Comparison of ENCODE assay signal across 21 mouse cellular contexts in the genomic region with DNA sequence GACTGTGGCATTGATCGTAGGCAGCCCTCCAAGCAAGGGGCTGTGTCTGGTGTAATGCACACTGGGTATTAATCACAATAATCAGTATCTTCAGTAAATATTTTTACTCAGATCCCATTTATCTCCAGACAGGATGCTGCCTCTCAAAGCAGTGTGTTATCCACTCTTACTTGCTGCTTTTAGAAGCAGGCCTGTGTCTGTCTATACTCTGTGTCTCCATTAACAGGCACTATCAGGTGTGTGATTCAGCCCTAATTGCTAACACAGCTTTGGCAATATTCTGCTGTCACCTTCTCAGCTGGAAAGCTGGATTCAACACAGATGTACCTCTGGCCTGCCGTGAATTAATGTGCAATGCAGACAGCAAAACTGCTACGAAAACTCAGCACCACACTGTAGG.
"Had no signal": no experiment of that assay in that cellular context is flagged by ENCODE, and none has a peak within 500 bp of the region (broad histone marks: within the 10 kb centered on the region; RNA-seq: fewer than 3 reads in every experiment).

No protein-coding gene starts in this region.

- H3K27ac ChIP-seq: limb, embryonic 12.5 days; limb, embryonic 15.5 days; liver, embryonic 14.5 days; macrophage; neural tube, embryonic 12.5 days; neural tube, embryonic 15.5 days; stomach, postnatal 0 days had no signal

- H3K9ac ChIP-seq: limb, embryonic 12.5 days; limb, embryonic 15.5 days; liver, embryonic 14.5 days; liver, postnatal 0 days; lung, embryonic 14.5 days; neural tube, embryonic 12.5 days; neural tube, embryonic 15.5 days had no signal

- H3K27me3 ChIP-seq: limb, embryonic 12.5 days; limb, embryonic 15.5 days; neural tube, embryonic 12.5 days; neural tube, embryonic 15.5 days had no signal

- DNase-seq: kidney, adult 9 months; kidney, postnatal 14 days; kidney, postnatal 4 days; left cerebral cortex, postnatal 4 days; liver, postnatal 0 days; right cerebral cortex, adult 18-20 months; right cerebral cortex, postnatal 14 days; right cerebral cortex, postnatal 4 days; thymus, adult 2 months; thymus, postnatal 14 days; thymus, postnatal 4 days had no signal

- H3K4me3 ChIP-seq: limb, embryonic 12.5 days; limb, embryonic 15.5 days; neural tube, embryonic 12.5 days; neural tube, embryonic 15.5 days had no signal

- H3K4me1 ChIP-seq: limb, embryonic 12.5 days; limb, embryonic 15.5 days; neural tube, embryonic 12.5 days; neural tube, embryonic 15.5 days had no signal

- H3K9me3 ChIP-seq: limb, embryonic 12.5 days; limb, embryonic 15.5 days; neural tube, embryonic 12.5 days; neural tube, embryonic 15.5 days had no signal

- H3K4me2 ChIP-seq: limb, embryonic 12.5 days; limb, embryonic 15.5 days; liver, embryonic 11.5 days; lung, embryonic 14.5 days; neural tube, embryonic 12.5 days; neural tube, embryonic 15.5 days had no signal

- H3K36me3 ChIP-seq: limb, embryonic 12.5 days; limb, embryonic 15.5 days; neural tube, embryonic 12.5 days; neural tube, embryonic 15.5 days had no signal

- ATAC-seq: liver, postnatal 0 days; lung, postnatal 0 days had no signal
